Mouse (Mus musculus): ENCODE results near the gene Kif1b. TPM values are rescaled to one million over a fixed set of nuclear protein-coding genes. Genes with fewer than 3 reads are reported as not detected.

The Kif1b gene
- polyA plus RNA-seq, 1 experiment from 2014 or later: 15.2 TPM

GRCm38 (mm10) chr4:149286287-149287137, 21.0 kb downstream of the Kif1b start:
- Histone ChIP-seq H3K27ac (ENCODE audit: low read depth, low read length) (peak overlapping the region; percentile 68), H3K4me2 (replicated peaks; ENCODE audit: low read depth) (peak overlapping the region; percentile 27), H3K36me3 (ENCODE audit: control insufficient read depth, insufficient read depth) (peaks cover 16% of the 10 kb centered on the region; the same call in 1 of the 2 replicates), H3K9ac (ENCODE audit: low read depth, low read length) (no peak overlapping the region), H3K27me3 (replicated peaks; ENCODE audit: control insufficient read depth, insufficient read depth, low read length) (no peaks in the 10 kb centered on the region), H3K4me3 (ENCODE audit: low read depth, low read length) (no peak overlapping the region), H3K4me1 (replicated peaks; ENCODE audit: control insufficient read depth, insufficient read depth, low read length) (peaks cover 8% of the 10 kb centered on the region; the same call in 1 of the 2 replicates), H3K9me3 (ENCODE audit: control insufficient read depth) (no peaks in the 10 kb centered on the region)
- ATAC-seq: peak; percentile 74
- TF ChIP-seq CTCF (IDR thresholded peaks at IDR 0.05; ENCODE audit: low read depth): no peak
- WGBS: 38% methylated on average over 8 of the region's 8 CpGs

DNA sequence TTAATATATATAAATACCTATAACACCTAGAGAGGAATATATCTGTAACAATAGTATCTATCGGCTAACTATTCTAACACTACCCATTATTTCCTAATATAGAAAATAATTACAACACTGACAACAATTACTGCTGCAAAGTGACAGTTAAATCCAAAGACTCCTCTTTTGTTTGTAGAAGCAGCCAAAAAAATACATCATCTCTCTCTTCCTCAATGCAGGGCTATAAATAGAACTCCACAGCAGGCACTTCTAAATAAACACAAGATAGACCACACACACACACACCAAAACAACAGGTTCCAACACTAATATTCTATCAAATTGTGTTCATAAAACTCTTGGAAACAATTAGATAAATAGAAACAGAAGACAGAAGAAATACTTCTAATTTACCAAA, 21.8 kb downstream of the Kif1b start:
- Histone ChIP-seq H3K4me2 (replicated peaks; ENCODE audit: low read depth) (no peak overlapping the region), H3K9me3 (ENCODE audit: control insufficient read depth) (no peaks in the 10 kb centered on the region), H3K4me1 (replicated peaks; ENCODE audit: control insufficient read depth, insufficient read depth, low read length) (peaks cover 8% of the 10 kb centered on the region; the same call in 1 of the 2 replicates), H3K27me3 (replicated peaks; ENCODE audit: control insufficient read depth, insufficient read depth, low read length) (no peaks in the 10 kb centered on the region), H3K9ac (ENCODE audit: low read depth, low read length) (no peak overlapping the region), H3K4me3 (ENCODE audit: low read depth, low read length) (no peak overlapping the region), H3K36me3 (ENCODE audit: control insufficient read depth, insufficient read depth) (peaks cover 11% of the 10 kb centered on the region; the same call in 1 of the 2 replicates), H3K27ac (ENCODE audit: low read depth, low read length) (no peak overlapping the region)
- 86% methylated on average over 1 of the region's 1 CpGs for WGBS
- no peak for TF ChIP-seq CTCF (IDR thresholded peaks at IDR 0.05; ENCODE audit: low read depth)
- no peak for ATAC-seq

DNA sequence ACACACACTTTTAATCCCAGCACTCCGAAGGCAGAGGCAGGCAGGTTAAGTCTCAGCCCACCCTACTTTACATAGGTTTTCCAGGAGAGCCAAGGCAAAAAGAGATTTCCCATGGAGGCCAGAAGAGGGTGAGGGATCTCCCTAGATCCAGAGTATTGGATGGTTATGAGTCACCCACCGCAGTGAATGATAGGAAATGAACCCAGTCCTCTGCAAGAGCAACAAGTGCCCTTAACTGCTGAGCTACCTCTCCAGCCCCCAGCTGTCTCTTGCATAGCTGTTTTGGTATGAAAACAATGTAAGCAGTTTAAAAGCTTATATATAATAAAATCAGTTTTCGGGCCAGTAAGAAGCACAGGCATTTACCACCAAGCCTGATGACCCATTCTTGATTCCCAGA, 24.5 kb downstream of the Kif1b start:
- H3K36me3 ChIP-seq (ENCODE audit: control insufficient read depth, insufficient read depth): no peaks in the 10 kb centered on the region
- no peak for TF ChIP-seq CTCF (IDR thresholded peaks at IDR 0.05; ENCODE audit: low read depth)
- no peaks in the 10 kb centered on the region for H3K27me3 ChIP-seq (replicated peaks; ENCODE audit: control insufficient read depth, insufficient read depth, low read length)
- 61% methylated on average over 3 of the region's 3 CpGs for WGBS
- no peak overlapping the region for H3K4me2 ChIP-seq (replicated peaks; ENCODE audit: low read depth)
- H3K4me3 ChIP-seq (ENCODE audit: low read depth, low read length): no peak overlapping the region
- no peaks in the 10 kb centered on the region for H3K9me3 ChIP-seq (ENCODE audit: control insufficient read depth)
- peaks cover 8% of the 10 kb centered on the region; the same call in 1 of the 2 replicates for H3K4me1 ChIP-seq (replicated peaks; ENCODE audit: control insufficient read depth, insufficient read depth, low read length)
- ATAC-seq: no peak
- H3K9ac ChIP-seq (ENCODE audit: low read depth, low read length): no peak overlapping the region
- no peak overlapping the region for H3K27ac ChIP-seq (ENCODE audit: low read depth, low read length)

GRCm38 (mm10) chr4:149282025-149282738, 25.3 kb downstream of the Kif1b start:
- Histone ChIP-seq H3K4me1 (replicated peaks; ENCODE audit: control insufficient read depth, insufficient read depth, low read length) (peaks cover 8% of the 10 kb centered on the region; the same call in 1 of the 2 replicates), H3K9me3 (ENCODE audit: control insufficient read depth) (no peaks in the 10 kb centered on the region), H3K27me3 (replicated peaks; ENCODE audit: control insufficient read depth, insufficient read depth, low read length) (no peaks in the 10 kb centered on the region), H3K4me3 (ENCODE audit: low read depth, low read length) (no peak overlapping the region), H3K9ac (ENCODE audit: low read depth, low read length) (no peak overlapping the region), H3K36me3 (ENCODE audit: control insufficient read depth, insufficient read depth) (no peaks in the 10 kb centered on the region), H3K27ac (ENCODE audit: low read depth, low read length) (no peak overlapping the region), H3K4me2 (replicated peaks; ENCODE audit: low read depth) (no peak overlapping the region)
- WGBS: 63% methylated on average over 7 of the region's 7 CpGs
- TF ChIP-seq CTCF (IDR thresholded peaks at IDR 0.05; ENCODE audit: low read depth): no peak
- ATAC-seq: no peak

GRCm38 (mm10) chr4:149277571-149277970, 29.9 kb downstream of the Kif1b start:
- no peaks in the 10 kb centered on the region for H3K27me3 ChIP-seq (replicated peaks; ENCODE audit: control insufficient read depth, insufficient read depth, low read length)
- no peak for TF ChIP-seq CTCF (IDR thresholded peaks at IDR 0.05; ENCODE audit: low read depth)
- H3K27ac ChIP-seq (ENCODE audit: low read depth, low read length): no peak overlapping the region
- H3K4me2 ChIP-seq (replicated peaks; ENCODE audit: low read depth): peak overlapping the region; percentile 37; the same call in 1 of the 2 replicates
- 24% methylated on average over 4 of the region's 4 CpGs for WGBS
- H3K9me3 ChIP-seq (ENCODE audit: control insufficient read depth): no peaks in the 10 kb centered on the region
- H3K9ac ChIP-seq (ENCODE audit: low read depth, low read length): no peak overlapping the region
- 0 out of 2 replicates have a peak, but pooled peaks cover 4% of the 10 kb centered on the region for H3K4me1 ChIP-seq (replicated peaks; ENCODE audit: control insufficient read depth, insufficient read depth, low read length)
- no peak overlapping the region for H3K4me3 ChIP-seq (ENCODE audit: low read depth, low read length)
- peak; percentile 81 for ATAC-seq
- H3K36me3 ChIP-seq (ENCODE audit: control insufficient read depth, insufficient read depth): peaks cover 28% of the 10 kb centered on the region

DNA sequence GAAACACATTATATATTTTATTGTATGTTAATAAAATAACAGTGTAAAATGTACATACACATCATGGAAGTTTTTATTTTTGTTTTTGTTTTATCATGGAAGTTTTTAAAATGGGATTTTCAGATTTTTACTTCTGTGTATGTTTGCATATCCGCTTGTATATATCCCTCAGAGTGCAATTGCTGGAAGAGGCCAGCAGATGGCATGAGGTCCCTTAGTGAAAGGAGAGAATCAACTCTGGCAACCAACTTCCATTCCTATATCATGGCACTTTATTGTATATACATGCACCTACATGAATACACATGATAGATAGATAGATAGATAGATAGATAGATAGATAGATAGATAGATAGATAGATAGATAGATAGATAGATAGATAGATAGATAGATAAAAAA, 34.4 kb downstream of the Kif1b start:
- H3K27me3 ChIP-seq (replicated peaks; ENCODE audit: control insufficient read depth, insufficient read depth, low read length): no peaks in the 10 kb centered on the region
- no peaks in the 10 kb centered on the region for H3K4me1 ChIP-seq (replicated peaks; ENCODE audit: control insufficient read depth, insufficient read depth, low read length)
- H3K36me3 ChIP-seq (ENCODE audit: control insufficient read depth, insufficient read depth): peaks cover 38% of the 10 kb centered on the region
- TF ChIP-seq CTCF (IDR thresholded peaks at IDR 0.05; ENCODE audit: low read depth): peak; percentile 69
- H3K4me3 ChIP-seq (ENCODE audit: low read depth, low read length): no peak overlapping the region
- H3K4me2 ChIP-seq (replicated peaks; ENCODE audit: low read depth): no peak overlapping the region
- no peak for ATAC-seq
- H3K9ac ChIP-seq (ENCODE audit: low read depth, low read length): no peak overlapping the region
- no peak overlapping the region for H3K27ac ChIP-seq (ENCODE audit: low read depth, low read length)
- WGBS: 93% methylated on average over 1 of the region's 1 CpGs
- no peaks in the 10 kb centered on the region for H3K9me3 ChIP-seq (ENCODE audit: control insufficient read depth)

All from intestine, postnatal 0 days (tissue).